Comparison of ENCODE assay signal across 8 mouse cellular contexts in the genomic region with DNA sequence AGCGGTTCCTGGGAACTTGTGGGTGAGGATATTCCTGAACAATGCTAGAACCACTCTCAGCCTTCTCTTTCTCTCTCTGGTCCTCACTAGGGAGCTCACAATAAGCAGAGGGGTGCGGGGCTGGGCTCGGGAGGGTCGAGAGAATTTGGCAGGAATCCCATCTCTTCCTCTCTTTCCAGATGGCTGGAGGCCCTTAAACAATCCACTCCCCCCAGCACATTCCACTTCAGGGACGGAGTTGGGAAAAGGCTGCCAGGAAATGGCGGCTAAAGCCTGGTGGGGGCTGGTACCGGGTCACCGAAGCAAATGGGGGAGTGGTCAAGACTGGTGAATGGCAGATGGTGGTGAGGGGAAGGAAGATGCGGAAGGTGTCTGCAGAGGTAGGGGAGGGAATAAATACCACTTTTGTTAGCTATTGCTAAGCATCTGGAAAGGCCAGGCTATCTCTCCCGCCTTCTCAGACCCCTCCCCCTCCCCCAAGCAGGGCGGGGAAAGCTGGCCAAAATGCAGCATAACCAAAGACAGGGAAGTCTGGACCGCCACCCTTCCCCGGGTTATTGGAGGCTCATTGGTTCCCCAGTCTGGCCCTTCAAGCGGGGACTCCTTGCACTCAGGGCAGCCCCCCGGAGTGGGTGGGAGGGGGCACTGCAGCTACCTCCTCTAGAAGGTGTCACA. TPM values are rescaled to one million over a fixed set of nuclear protein-coding genes. Genes with fewer than 3 reads are reported as not detected.
A peak's percentile ranks its signal among the peaks of the same experiment; 100 is the strongest.
DNase-seq lines count a peak whose midpoint lies in the region; ATAC-seq and TF ChIP-seq lines count a peak whose summit lies in the region.

No protein-coding gene starts in this region.

- ATAC-seq in cerebellum, adult (ENCODE audit: insufficient number of reproducible peaks, low FRiP score, low TSS enrichment): peak; percentile 82
- peak; percentile 84 for ATAC-seq in heart, embryonic 15.5 days (replicated peaks; ENCODE audit: insufficient number of reproducible peaks, insufficient read depth, low FRiP score, low read depth)
- ATAC-seq in kidney, postnatal 0 days (replicated peaks; ENCODE audit: low FRiP score, low read depth): peak; percentile 89

- 0 out of 2 replicates have a peak overlapping the region, but pooled peaks have one; percentile 21 for H3K9ac ChIP-seq in heart, embryonic 15.5 days
- 0 out of 2 replicates have a peak overlapping the region, but pooled peaks have one; percentile 1 for H3K9ac ChIP-seq in kidney, postnatal 0 days (ENCODE audit: low read depth, low read length)

- peaks cover 6% of the 10 kb centered on the region for H3K36me3 ChIP-seq in forebrain, embryonic 10.5 days (replicated peaks)
- H3K36me3 ChIP-seq in heart, embryonic 15.5 days: no peaks in the 10 kb centered on the region
- H3K36me3 ChIP-seq in kidney, postnatal 0 days (ENCODE audit: insufficient read depth, low read length): no peaks in the 10 kb centered on the region

- H3K9me3 ChIP-seq in forebrain, embryonic 10.5 days: no peaks in the 10 kb centered on the region
- H3K9me3 ChIP-seq in heart, embryonic 15.5 days (replicated peaks): no peaks in the 10 kb centered on the region
- no peaks in the 10 kb centered on the region for H3K9me3 ChIP-seq in kidney, postnatal 0 days (replicated peaks; ENCODE audit: low read length)

- WGBS in forebrain, embryonic 10.5 days: 11% methylated on average over 12 of the region's 15 CpGs
- WGBS in heart, embryonic 15.5 days: 14% methylated on average over 15 of the region's 15 CpGs
- 23% methylated on average over 14 of the region's 15 CpGs for WGBS in kidney, postnatal 0 days

- H3K4me1 ChIP-seq in forebrain, embryonic 10.5 days: peaks cover 14% of the 10 kb centered on the region
- no peaks in the 10 kb centered on the region for H3K4me1 ChIP-seq in heart, embryonic 15.5 days (replicated peaks)
- H3K4me1 ChIP-seq in kidney, postnatal 0 days (replicated peaks; ENCODE audit: insufficient read depth, low read length): no peaks in the 10 kb centered on the region

- H3K4me3 ChIP-seq in forebrain, embryonic 10.5 days: peak overlapping the region; percentile 38
- peak overlapping the region; percentile 48 for H3K4me3 ChIP-seq in heart, embryonic 15.5 days
- peak overlapping the region; percentile 23; the same call in 1 of the 2 replicates for H3K4me3 ChIP-seq in kidney, postnatal 0 days (replicated peaks; ENCODE audit: low read depth, low read length)

- H3K27me3 ChIP-seq in forebrain, embryonic 10.5 days (ENCODE audit: poor library complexity, severe bottlenecking): peaks cover 31% of the 10 kb centered on the region
- no peaks in the 10 kb centered on the region for H3K27me3 ChIP-seq in heart, embryonic 15.5 days
- peaks cover 1% of the 10 kb centered on the region; the same call in 1 of the 2 replicates for H3K27me3 ChIP-seq in kidney, postnatal 0 days (ENCODE audit: insufficient read depth, low read length)

- DNase-seq in WW6 (ENCODE audit: low read depth, low spot score) (peak; percentile 46), adipocyte (ENCODE audit: low spot score) (no peak)
- peak; percentile 58 for DNase-seq in forebrain, embryonic 10.5 days (ENCODE audit: extremely low spot score, low spot score)
- DNase-seq in kidney, postnatal 0 days (ENCODE audit: low spot score): peak; percentile 90
- peak; percentile 58 for DNase-seq in lung, postnatal 14 days
- DNase-seq in ovary, postnatal 14 days (ENCODE audit: low spot score): peak; percentile 48

- peak overlapping the region; percentile 88 for H3K27ac ChIP-seq in forebrain, embryonic 10.5 days
- peak overlapping the region; percentile 86 for H3K27ac ChIP-seq in heart, embryonic 15.5 days
- peak overlapping the region; percentile 82 for H3K27ac ChIP-seq in kidney, postnatal 0 days

- TF ChIP-seq CTCF in kidney, postnatal 0 days (IDR thresholded peaks at IDR 0.05; ENCODE audit: low read depth): no peak

- H3K4me2 ChIP-seq in heart, embryonic 15.5 days: peak overlapping the region; percentile 65
- H3K4me2 ChIP-seq in kidney, postnatal 0 days (ENCODE audit: low read length): peak overlapping the region; percentile 46

RNA-seq across cellular contexts. Expression of a gene that starts 11.4 kb away (rescaled TPM):
- polyA plus RNA-seq in forebrain, embryonic 10.5 days (2016; fragmentation: Nextera tagmentation; extraction: Ambion mirVana): 232 and 239 TPM in 2 replicates
- 112 and 114 TPM in 2 replicates for polyA plus RNA-seq in heart, embryonic 15.5 days (2015; fragmentation: Nextera tagmentation; extraction: Ambion mirVana)
- 125 and 131 TPM in 2 replicates for polyA plus RNA-seq in kidney, postnatal 0 days (2015; fragmentation: Nextera tagmentation; extraction: Ambion mirVana)

RNA-seq across cellular contexts. Expression of a gene that starts 11.5 kb away (rescaled TPM):
- 7.9 and 11.1 TPM in 2 replicates for polyA plus RNA-seq in forebrain, embryonic 10.5 days (2016; fragmentation: Nextera tagmentation; extraction: Ambion mirVana)
- 2.8 and 3.2 TPM in 2 replicates for polyA plus RNA-seq in heart, embryonic 15.5 days (2015; fragmentation: Nextera tagmentation; extraction: Ambion mirVana)
- 4.8 and 5.2 TPM in 2 replicates for polyA plus RNA-seq in kidney, postnatal 0 days (2015; fragmentation: Nextera tagmentation; extraction: Ambion mirVana)

RNA-seq across cellular contexts. Expression of a gene that starts 27.0 kb away (rescaled TPM):
- 338 and 356 TPM in 2 replicates for polyA plus RNA-seq in forebrain, embryonic 10.5 days (2016; fragmentation: Nextera tagmentation; extraction: Ambion mirVana)
- 203 and 263 TPM in 2 replicates for polyA plus RNA-seq in heart, embryonic 15.5 days (2015; fragmentation: Nextera tagmentation; extraction: Ambion mirVana)
- 527 and 613 TPM in 2 replicates for polyA plus RNA-seq in kidney, postnatal 0 days (2015; fragmentation: Nextera tagmentation; extraction: Ambion mirVana)

RNA-seq across cellular contexts. Expression of a gene that starts 29.1 kb away (rescaled TPM):
- polyA plus RNA-seq in forebrain, embryonic 10.5 days (2016; fragmentation: Nextera tagmentation; extraction: Ambion mirVana): 0.81 and 1.2 TPM in 2 replicates
- polyA plus RNA-seq in heart, embryonic 15.5 days (2015; fragmentation: Nextera tagmentation; extraction: Ambion mirVana): 0.74 and 2.1 TPM in 2 replicates
- polyA plus RNA-seq in kidney, postnatal 0 days (2015; fragmentation: Nextera tagmentation; extraction: Ambion mirVana): 0.47 and 0.79 TPM in 2 replicates
